17 mouse cellular contexts compared by ENCODE assay signal in the genomic region with DNA sequence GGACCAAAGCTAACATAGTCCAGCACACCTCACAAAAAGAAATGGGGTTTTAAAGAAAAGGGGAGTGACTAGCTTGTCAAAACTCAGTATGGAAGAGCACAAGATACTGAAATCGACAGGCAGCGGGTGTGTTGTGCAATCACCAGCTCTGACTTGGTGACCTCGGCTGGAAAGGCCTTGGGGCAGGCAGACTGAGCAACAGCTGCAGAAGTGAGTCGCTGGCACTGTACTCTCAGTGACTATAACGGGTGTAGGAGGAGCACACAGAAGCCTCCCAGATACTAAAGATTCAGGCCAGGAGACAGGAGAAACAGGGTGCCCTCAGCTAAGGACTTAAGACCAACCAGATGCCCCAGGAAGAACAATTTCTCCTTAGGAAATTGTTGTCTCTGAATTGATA.
DNase-seq lines count a peak whose midpoint lies in the region; ATAC-seq and TF ChIP-seq lines count a peak whose summit lies in the region.
"Had no signal": no experiment of that assay in that cellular context is flagged by ENCODE, and none has a peak within 500 bp of the region (broad histone marks: within the 10 kb centered on the region; RNA-seq: fewer than 3 reads in every experiment).

No protein-coding gene starts in this region.

- no peaks in the 10 kb centered on the region for H3K36me3 ChIP-seq in lung, postnatal 0 days (ENCODE audit: insufficient read depth, low read length)
- H3K36me3 ChIP-seq: hindbrain, embryonic 13.5 days; intestine, embryonic 15.5 days; liver, embryonic 15.5 days had no signal

- DNase-seq in 416B (ENCODE audit: low read depth) (peak; percentile 43), NIH3T3 (ENCODE audit: low read depth) (peak; percentile 57)
- peak; percentile 8 for DNase-seq in fat pad, adult 2 months (ENCODE audit: extremely low read depth, low read depth, low spot score)
- DNase-seq in lung, postnatal 0 days (ENCODE audit: low spot score), result peak; percentile 72
- no peak for DNase-seq in yolk sac, embryonic 10.5 days (ENCODE audit: low spot score)
- no peak for DNase-seq in kidney, adult 11 months
- no peak for DNase-seq in testis, postnatal 10 days (ENCODE audit: low spot score)
- DNase-seq: cerebellum, postnatal 10 days; heart, adult 2 months; thymus, postnatal 14 days had no signal

- H3K9ac ChIP-seq in lung, postnatal 0 days (replicated peaks; ENCODE audit: low read depth), result no peak overlapping the region
- H3K9ac ChIP-seq: hindbrain, embryonic 13.5 days; intestine, embryonic 15.5 days; liver, embryonic 15.5 days had no signal

- no peaks in the 10 kb centered on the region for H3K4me1 ChIP-seq in lung, postnatal 0 days (ENCODE audit: insufficient read depth, low read depth, low read length)
- H3K4me1 ChIP-seq: hindbrain, embryonic 13.5 days; intestine, embryonic 15.5 days; liver, embryonic 15.5 days; megakaryocyte, embryonic 14.5 days had no signal

- no peak overlapping the region for H3K4me2 ChIP-seq in lung, postnatal 0 days (replicated peaks; ENCODE audit: low read depth, low read length)
- H3K4me2 ChIP-seq: hindbrain, embryonic 13.5 days; intestine, embryonic 15.5 days; liver, embryonic 15.5 days had no signal

- no peak for TF ChIP-seq EP300 in lung, postnatal 0 days (IDR thresholded peaks at IDR 0.05)

- H3K4me3 ChIP-seq in lung, postnatal 0 days (ENCODE audit: low read depth, low read length), result no peak overlapping the region
- H3K4me3 ChIP-seq: heart, adult 2 months; hindbrain, embryonic 13.5 days; intestine, embryonic 15.5 days; layer of hippocampus, adult 2 months; liver, embryonic 15.5 days; megakaryocyte, embryonic 14.5 days had no signal

- no peaks in the 10 kb centered on the region for H3K27me3 ChIP-seq in lung, postnatal 0 days (replicated peaks; ENCODE audit: insufficient read depth, low read length)
- H3K27me3 ChIP-seq: hindbrain, embryonic 13.5 days; intestine, embryonic 15.5 days; liver, embryonic 15.5 days; megakaryocyte, embryonic 14.5 days had no signal

- ATAC-seq in lung, postnatal 0 days, result peak; percentile 64; the same call in 1 of the 2 replicates
- no peak for ATAC-seq in cerebellum, adult (ENCODE audit: insufficient number of reproducible peaks, low FRiP score, low TSS enrichment)
- ATAC-seq: intestine, embryonic 15.5 days; midbrain, embryonic 16.5 days had no signal

- no peak for TF ChIP-seq CTCF in lung, postnatal 0 days (IDR thresholded peaks at IDR 0.05)

- no peak overlapping the region for H3K27ac ChIP-seq in lung, postnatal 0 days (ENCODE audit: low read length)
- H3K27ac ChIP-seq: heart, adult 2 months; hindbrain, embryonic 13.5 days; intestine, embryonic 15.5 days; layer of hippocampus, adult 2 months; liver, embryonic 15.5 days had no signal

- no peaks in the 10 kb centered on the region for H3K9me3 ChIP-seq in lung, postnatal 0 days (ENCODE audit: low read length)
- H3K9me3 ChIP-seq: hindbrain, embryonic 13.5 days; intestine, embryonic 15.5 days; liver, embryonic 15.5 days had no signal

- WGBS in lung, postnatal 0 days, result 48% methylated on average over 5 of the region's 5 CpGs

Comparison
In these comparisons a context has a peak if more than half of its experiments do, and no peak if none do; other contexts are left out.
1. DNase-seq: peak in 416B (single experiment), NIH3T3 (single experiment), fat pad, adult 2 months (single experiment) and lung, postnatal 0 days (single experiment); none in yolk sac, embryonic 10.5 days (single experiment), kidney, adult 11 months (single experiment) and testis, postnatal 10 days (single experiment).